14 mouse cellular contexts compared by ENCODE assay signal in the genomic region with DNA sequence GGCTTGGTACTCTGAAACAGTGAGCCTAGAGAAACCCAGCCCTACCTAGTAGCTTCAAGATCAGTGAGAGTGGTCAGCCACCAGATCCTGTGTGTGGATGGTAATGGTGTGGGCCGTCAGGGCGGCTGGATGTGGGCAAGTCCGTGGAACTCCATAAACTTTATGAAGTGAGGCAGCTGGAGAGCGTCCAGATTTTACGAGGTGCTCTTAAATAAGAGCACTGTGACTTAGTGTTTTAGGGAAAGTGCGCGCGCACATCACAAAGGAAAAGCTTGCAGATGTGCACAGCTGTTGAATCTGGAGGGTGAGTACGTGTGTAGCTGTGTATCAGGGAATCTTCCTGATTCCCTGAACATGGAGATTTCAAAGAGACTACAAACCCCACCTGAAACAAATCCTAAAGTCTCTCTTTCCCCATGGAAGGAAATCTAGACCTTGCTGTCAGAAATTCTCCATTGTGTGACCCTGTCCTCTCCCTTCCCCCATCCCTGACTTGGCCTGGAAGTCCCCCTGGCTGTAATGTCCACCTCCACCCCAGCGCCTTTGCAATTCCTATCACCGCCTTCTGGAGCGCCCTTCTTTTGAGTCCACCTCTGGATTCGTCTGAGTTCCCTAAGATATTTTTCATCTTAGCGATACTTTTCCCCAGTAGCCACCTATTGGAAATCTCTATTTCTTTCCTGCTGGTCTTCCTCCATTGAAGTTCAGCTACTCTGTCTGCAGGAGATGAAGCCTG.
A peak's percentile ranks its signal among the peaks of the same experiment; 100 is the strongest.
DNase-seq lines count a peak whose midpoint lies in the region; ATAC-seq lines count a peak whose summit lies in the region.
"Had no signal": no experiment of that assay in that cellular context is flagged by ENCODE, and none has a peak within 500 bp of the region (broad histone marks: within the 10 kb centered on the region; RNA-seq: fewer than 3 reads in every experiment).

No protein-coding gene starts in this region.

- H3K4me1 ChIP-seq in kidney, embryonic 14.5 days (ENCODE audit: control insufficient read depth, insufficient read depth, low read length): peaks cover 18% of the 10 kb centered on the region
- H3K4me1 ChIP-seq in midbrain, embryonic 13.5 days (replicated peaks): peaks cover 5% of the 10 kb centered on the region; the same call in 1 of the 2 replicates
- no peaks in the 10 kb centered on the region; the same call in 1 of the 2 replicates for H3K4me1 ChIP-seq in midbrain, embryonic 16.5 days (ENCODE audit: control insufficient read depth, insufficient read depth, low read length)
- peaks cover 25% of the 10 kb centered on the region for H3K4me1 ChIP-seq in limb, embryonic 10.5 days
- no peaks in the 10 kb centered on the region; the same call in 1 of the 2 replicates for H3K4me1 ChIP-seq in stomach, embryonic 16.5 days (ENCODE audit: control insufficient read depth, insufficient read depth, low read length)
- H3K4me1 ChIP-seq: liver, embryonic 12.5 days had no signal

- 38% methylated on average over 14 of the region's 14 CpGs for WGBS in kidney, embryonic 14.5 days
- WGBS in midbrain, embryonic 13.5 days: 89% methylated on average over 14 of the region's 14 CpGs
- WGBS in midbrain, embryonic 16.5 days: 87% methylated on average over 14 of the region's 14 CpGs
- 59% methylated on average over 14 of the region's 14 CpGs for WGBS in limb, embryonic 10.5 days
- 50% methylated on average over 14 of the region's 14 CpGs for WGBS in stomach, embryonic 16.5 days

- H3K4me3 ChIP-seq in kidney, embryonic 14.5 days (ENCODE audit: low read length): no peak overlapping the region
- no peak overlapping the region for H3K4me3 ChIP-seq in midbrain, embryonic 13.5 days (replicated peaks)
- H3K4me3 ChIP-seq in midbrain, embryonic 16.5 days (ENCODE audit: low read depth, low read length): no peak overlapping the region
- H3K4me3 ChIP-seq in limb, embryonic 10.5 days: no peak overlapping the region
- no peak overlapping the region for H3K4me3 ChIP-seq in stomach, embryonic 16.5 days (replicated peaks; ENCODE audit: low read length)
- H3K4me3 ChIP-seq: liver, embryonic 12.5 days; midbrain, embryonic 12.5 days had no signal

- H3K9me3 ChIP-seq in kidney, embryonic 14.5 days (ENCODE audit: control insufficient read depth, low read length): no peaks in the 10 kb centered on the region
- no peaks in the 10 kb centered on the region for H3K9me3 ChIP-seq in midbrain, embryonic 13.5 days
- no peaks in the 10 kb centered on the region for H3K9me3 ChIP-seq in midbrain, embryonic 16.5 days (replicated peaks; ENCODE audit: control insufficient read depth, low read length, poor library complexity, severe bottlenecking)
- no peaks in the 10 kb centered on the region for H3K9me3 ChIP-seq in limb, embryonic 10.5 days (replicated peaks)
- H3K9me3 ChIP-seq in stomach, embryonic 16.5 days (replicated peaks; ENCODE audit: control insufficient read depth, low read length): no peaks in the 10 kb centered on the region
- H3K9me3 ChIP-seq: liver, embryonic 12.5 days; midbrain, embryonic 12.5 days had no signal

- no peak overlapping the region for H3K9ac ChIP-seq in kidney, embryonic 14.5 days (ENCODE audit: low read depth, low read length)
- no peak overlapping the region for H3K9ac ChIP-seq in midbrain, embryonic 13.5 days (replicated peaks)
- no peak overlapping the region for H3K9ac ChIP-seq in midbrain, embryonic 16.5 days (ENCODE audit: low read depth, low read length)
- no peak overlapping the region for H3K9ac ChIP-seq in stomach, embryonic 16.5 days (ENCODE audit: low read length)
- H3K9ac ChIP-seq: liver, embryonic 12.5 days; midbrain, embryonic 12.5 days had no signal

- peak overlapping the region; percentile 74 for H3K27ac ChIP-seq in kidney, embryonic 14.5 days (ENCODE audit: low read depth, low read length)
- 0 out of 2 replicates have a peak overlapping the region, but pooled peaks have one; percentile 5 for H3K27ac ChIP-seq in midbrain, embryonic 13.5 days
- no peak overlapping the region for H3K27ac ChIP-seq in midbrain, embryonic 16.5 days (ENCODE audit: low read length)
- H3K27ac ChIP-seq in limb, embryonic 10.5 days: peak overlapping the region; percentile 62; the same call in 1 of the 2 replicates
- peak overlapping the region; percentile 15; the same call in 1 of the 2 replicates for H3K27ac ChIP-seq in stomach, embryonic 16.5 days (ENCODE audit: low read length)
- H3K27ac ChIP-seq: liver, embryonic 12.5 days; midbrain, embryonic 12.5 days had no signal

- ATAC-seq in kidney, embryonic 14.5 days (ENCODE audit: low FRiP score, low TSS enrichment): peak; percentile 61; the same call in 1 of the 2 replicates
- no peak for ATAC-seq in midbrain, embryonic 13.5 days
- ATAC-seq in midbrain, embryonic 16.5 days: no peak
- ATAC-seq in stomach, embryonic 16.5 days (ENCODE audit: insufficient read depth, low FRiP score): no peak
- ATAC-seq: activated CD4-positive, CD25-positive, alpha-beta regulatory T cell, adult 4 months; inflammation-experienced regulatory T-cells, adult 6 months; liver, embryonic 12.5 days had no signal

- H3K4me2 ChIP-seq in kidney, embryonic 14.5 days (replicated peaks; ENCODE audit: low read depth, low read length): no peak overlapping the region
- H3K4me2 ChIP-seq in midbrain, embryonic 13.5 days (replicated peaks): 0 out of 2 replicates have a peak overlapping the region, but pooled peaks have one; percentile 1
- no peak overlapping the region for H3K4me2 ChIP-seq in midbrain, embryonic 16.5 days (ENCODE audit: low read length)
- H3K4me2 ChIP-seq in stomach, embryonic 16.5 days (ENCODE audit: low read depth, low read length): no peak overlapping the region
- H3K4me2 ChIP-seq: liver, embryonic 12.5 days; midbrain, embryonic 12.5 days had no signal

- H3K27me3 ChIP-seq in kidney, embryonic 14.5 days (ENCODE audit: control insufficient read depth, insufficient read depth, low read length): no peaks in the 10 kb centered on the region
- H3K27me3 ChIP-seq in midbrain, embryonic 13.5 days: no peaks in the 10 kb centered on the region
- no peaks in the 10 kb centered on the region for H3K27me3 ChIP-seq in midbrain, embryonic 16.5 days (ENCODE audit: control insufficient read depth, insufficient read depth, low read depth, low read length)
- H3K27me3 ChIP-seq in limb, embryonic 10.5 days (ENCODE audit: low read depth, poor library complexity, severe bottlenecking): no peaks in the 10 kb centered on the region
- H3K27me3 ChIP-seq in stomach, embryonic 16.5 days (ENCODE audit: control insufficient read depth, insufficient read depth, low read length): no peaks in the 10 kb centered on the region
- H3K27me3 ChIP-seq: liver, embryonic 12.5 days; midbrain, embryonic 12.5 days had no signal

- H3K36me3 ChIP-seq in kidney, embryonic 14.5 days (ENCODE audit: control insufficient read depth, insufficient read depth, low read length): no peaks in the 10 kb centered on the region
- no peaks in the 10 kb centered on the region for H3K36me3 ChIP-seq in midbrain, embryonic 13.5 days
- no peaks in the 10 kb centered on the region for H3K36me3 ChIP-seq in midbrain, embryonic 16.5 days (ENCODE audit: control insufficient read depth, insufficient read depth, low read length)
- H3K36me3 ChIP-seq in limb, embryonic 10.5 days: no peaks in the 10 kb centered on the region
- no peaks in the 10 kb centered on the region for H3K36me3 ChIP-seq in stomach, embryonic 16.5 days (ENCODE audit: control insufficient read depth, insufficient read depth, low read length)
- H3K36me3 ChIP-seq: liver, embryonic 12.5 days; midbrain, embryonic 12.5 days had no signal

- no peak for DNase-seq in kidney, postnatal 36 days
- DNase-seq in limb, embryonic 10.5 days (ENCODE audit: low spot score): peak; percentile 53
- DNase-seq in adrenal gland, postnatal 25 days: no peak
- DNase-seq: cerebellum, adult 2 months; heart, adult 11 months; right cerebral cortex, adult 18-20 months had no signal
